Mouse (Mus musculus) embryonic fibroblast, embryonic 13.5 days (primary cell): ENCODE data around the gene Ryk.

Experiments used
- CTCF ChIP-seq: IDR thresholded peaks from 2 replicates; pipeline ENCODE4 v1.5.1; 2011; ENCODE audit warnings: mild to moderate bottlenecking, control low read depth, low read length, moderate library complexity, borderline replicate concordance; ENCODE audit not compliant: insufficient read depth
- POLR2A ChIP-seq: IDR thresholded peaks from 2 replicates; pipeline ENCODE4 v1.6.1; 2011; ENCODE audit warnings: low read depth, mild to moderate bottlenecking, control low read depth, low read length, moderate library complexity

- TF ChIP-seq POLR2A (no peak), CTCF (no peak)
These were observed 70.2 kb downstream of the Ryk start for GRCm38 (mm10) chr9:102904952-102905351.
